Mouse (Mus musculus) liver, adult (tissue): ENCODE results near the gene Slc12a8.

ENCODE experiments used
- GATA4 ChIP-seq: IDR thresholded peaks from 2 replicates; pipeline ENCODE4 v1.6.1; 2014; ENCODE audit warnings: mild to moderate bottlenecking, low read length; ENCODE audit not compliant: insufficient replicate concordance

Slc12a8 gene

GRCm38 (mm10) chr16:33575728-33576127 is 58.6 kb downstream of the Slc12a8 start:
- TF ChIP-seq GATA4 = no peak

DNA sequence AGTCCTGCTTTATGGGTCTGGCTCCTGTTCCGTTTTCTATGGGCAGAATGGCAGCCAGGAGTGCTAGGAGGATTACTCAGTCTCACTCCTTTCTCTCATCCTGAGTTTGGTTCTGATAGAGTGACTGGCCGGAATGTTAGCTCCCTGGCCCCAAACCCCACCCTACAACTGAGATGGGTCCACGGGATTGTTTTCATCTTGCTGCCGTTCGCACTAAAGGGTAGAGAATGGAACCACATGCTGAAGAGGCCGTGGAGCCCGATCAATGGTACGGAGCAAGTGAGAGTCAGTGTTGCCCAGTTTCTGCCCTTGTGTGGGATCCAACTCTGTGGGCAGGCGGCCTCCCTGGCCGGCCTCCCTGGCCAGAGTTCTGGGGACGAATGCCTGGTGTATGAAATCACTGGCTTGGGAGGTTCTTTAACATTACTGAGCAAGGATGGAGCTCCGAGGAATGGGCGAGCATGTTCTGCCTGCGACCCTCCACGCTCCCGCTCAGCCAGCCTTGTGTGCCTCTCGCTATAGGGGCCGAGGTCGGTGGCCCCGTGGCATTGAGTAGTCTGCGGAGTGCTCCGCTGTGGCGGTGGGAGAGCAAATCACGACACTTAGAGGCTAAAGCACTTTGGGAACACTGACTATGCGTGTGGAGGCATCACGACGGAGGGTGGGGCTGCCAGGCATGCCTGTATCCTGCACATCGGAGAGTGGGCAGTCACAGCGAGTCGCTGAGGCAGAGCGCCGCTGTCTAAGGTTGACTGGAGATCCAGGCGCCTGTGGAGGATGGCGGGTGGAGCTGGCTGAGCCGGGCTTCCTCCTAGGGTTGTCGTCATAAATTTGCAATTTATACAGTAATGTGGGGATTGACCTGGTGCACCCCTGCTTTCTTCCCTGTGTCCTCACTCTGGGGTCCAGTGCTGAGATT is 59.4 kb downstream of the Slc12a8 start:
- no peak for TF ChIP-seq GATA4

DNA sequence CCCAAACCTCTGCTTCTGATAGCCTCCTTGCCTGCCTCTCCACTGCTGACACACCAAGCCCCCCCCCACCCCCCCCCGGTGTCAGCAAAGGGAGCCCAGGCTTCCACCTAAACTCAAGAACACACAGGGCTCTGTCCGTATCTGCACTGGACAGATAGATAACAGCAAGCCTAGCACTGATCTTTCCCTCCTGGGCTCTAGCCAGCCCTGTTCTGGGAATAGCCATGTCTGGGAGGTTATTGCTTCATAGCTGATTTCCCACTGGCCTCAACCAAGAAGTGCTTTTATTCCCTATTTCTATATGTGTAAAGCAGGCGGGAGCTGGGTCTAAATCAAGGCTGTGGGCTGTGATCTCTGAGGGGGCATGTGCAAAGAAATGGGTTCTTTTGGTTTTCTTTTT is 61.3 kb downstream of the Slc12a8 start:
- TF ChIP-seq GATA4 = peak; percentile 28; the same call in 1 of the 2 replicates

GRCm38 (mm10) chr16:33580331-33580730 is 63.2 kb downstream of the Slc12a8 start:
- TF ChIP-seq GATA4 = no peak

- peak; percentile 92; the same call in 1 of the 2 replicates for TF ChIP-seq GATA4
These were observed 63.7 kb downstream of the Slc12a8 start for GRCm38 (mm10) chr16:33580736-33581241.

DNA sequence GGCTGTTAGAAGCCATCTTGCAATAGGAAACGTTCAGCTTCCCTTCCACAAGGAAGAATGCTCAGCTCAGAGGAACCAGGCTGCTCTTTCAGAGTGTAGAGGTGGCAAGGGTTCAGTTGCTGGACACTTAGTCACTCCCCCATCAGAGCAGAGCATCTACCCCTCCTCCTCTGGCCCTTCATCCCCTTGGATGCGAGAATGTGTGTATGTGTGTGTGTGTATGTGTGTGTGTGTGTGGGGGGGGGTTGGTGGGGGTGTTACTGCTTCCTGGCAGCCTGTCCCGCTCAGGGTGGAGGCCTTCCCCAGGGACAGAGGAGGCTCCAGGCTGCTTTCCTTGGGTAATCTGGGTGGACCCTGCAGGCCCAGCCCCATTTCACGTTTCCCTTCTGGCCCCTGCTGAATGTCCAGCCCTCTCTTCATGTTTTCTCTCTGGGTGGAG is 64.6 kb downstream of the Slc12a8 start:
- TF ChIP-seq GATA4 = peak; percentile 39; the same call in 1 of the 2 replicates

GRCm38 (mm10) chr16:33582495-33582894 is 65.4 kb downstream of the Slc12a8 start:
- peak; percentile 89; the same call in 1 of the 2 replicates for TF ChIP-seq GATA4

DNA sequence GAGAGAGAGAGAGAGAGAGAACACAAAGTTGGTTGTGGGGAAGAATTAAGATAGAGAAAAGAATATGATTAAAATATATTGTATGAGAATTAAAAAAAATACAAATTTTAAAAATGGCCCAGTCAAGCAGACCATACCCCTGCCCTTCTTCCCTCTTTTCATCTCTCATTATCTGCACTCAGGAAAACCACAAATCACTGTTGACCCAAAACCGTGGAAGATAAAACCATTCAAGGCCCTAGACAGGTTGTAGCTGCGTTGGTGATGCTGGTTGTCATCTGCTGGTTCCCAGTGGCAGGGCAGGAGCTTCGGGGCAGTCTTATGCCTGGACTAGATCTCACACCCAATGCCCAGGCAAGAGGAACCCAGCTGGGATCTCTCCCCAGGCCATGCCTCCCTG is 66.2 kb downstream of the Slc12a8 start:
- no peak for TF ChIP-seq GATA4

GRCm38 (mm10) chr16:33583881-33584454 is 66.8 kb downstream of the Slc12a8 start:
- TF ChIP-seq GATA4 = peak; percentile 32; the same call in 1 of the 2 replicates

- no peak for TF ChIP-seq GATA4
These were observed 67.4 kb downstream of the Slc12a8 start for GRCm38 (mm10) chr16:33584455-33585082.

DNA sequence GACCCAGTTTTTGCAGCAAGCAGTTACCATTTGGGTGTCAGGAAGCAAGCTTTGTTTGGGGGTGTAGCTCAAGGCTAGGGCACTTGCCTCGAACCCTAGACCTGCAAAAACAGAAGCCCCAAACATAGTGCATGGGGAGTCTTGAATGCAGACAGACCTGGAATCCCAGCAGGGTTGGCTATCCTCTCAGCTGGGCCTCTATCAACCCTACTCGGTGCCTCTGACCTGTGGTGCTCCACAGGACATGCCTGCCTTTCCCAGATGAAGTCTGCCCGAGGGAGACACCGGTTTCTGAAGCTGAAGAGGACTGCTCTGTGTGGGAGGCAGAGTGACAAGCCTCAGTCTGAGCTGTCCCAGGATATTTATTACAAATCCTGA is 67.9 kb downstream of the Slc12a8 start:
- TF ChIP-seq GATA4 = no peak

- no peak for TF ChIP-seq GATA4
These were observed 70.4 kb downstream of the Slc12a8 start for GRCm38 (mm10) chr16:33587283-33588127.

- TF ChIP-seq GATA4 = no peak
These were observed 71.7 kb downstream of the Slc12a8 start for GRCm38 (mm10) chr16:33588845-33589244.

- TF ChIP-seq GATA4 = no peak
These were observed 73.3 kb downstream of the Slc12a8 start for GRCm38 (mm10) chr16:33590438-33590837.
